Mouse (Mus musculus): ENCODE measurements around the gene Nrde2. TPM values are rescaled to one million over a fixed set of nuclear protein-coding genes. Genes with fewer than 3 reads are reported as not detected.

Nrde2 gene
- polyA plus RNA-seq, 1 experiment: 17.6 TPM

- Histone ChIP-seq H3K4me1 (ENCODE audit: control insufficient read depth, insufficient read depth, low read length) (no peaks in the 10 kb centered on the region), H3K27me3 (ENCODE audit: control insufficient read depth, insufficient read depth, low read length, poor library complexity, severe bottlenecking) (no peaks in the 10 kb centered on the region), H3K9me3 (replicated peaks; ENCODE audit: control insufficient read depth, insufficient read depth, low read length, poor library complexity, severe bottlenecking) (no peaks in the 10 kb centered on the region), H3K4me3 (ENCODE audit: low read depth, low read length) (no peak overlapping the region), H3K27ac (ENCODE audit: insufficient read depth, low read length) (no peak overlapping the region), H3K36me3 (ENCODE audit: control insufficient read depth, insufficient read depth, low read length, poor library complexity, severe bottlenecking) (peaks cover 30% of the 10 kb centered on the region), H3K9ac (ENCODE audit: low read depth, poor library complexity, severe bottlenecking) (no peak overlapping the region)
- TF ChIP-seq EP300 (IDR thresholded peaks at IDR 0.05; ENCODE audit: insufficient read depth, low read depth, low read length) (no peak), CTCF (IDR thresholded peaks at IDR 0.05; ENCODE audit: low read depth, low read length) (no peak), POLR2A (IDR thresholded peaks at IDR 0.05; ENCODE audit: insufficient read depth, low read length) (no peak)
Measured at GRCm38 (mm10) chr12:100201363-100201711, 41.9 kb upstream of the Nrde2 start.

- peak overlapping the region; percentile 82 for H3K4me3 ChIP-seq (ENCODE audit: low read depth, low read length)
Measured at GRCm38 (mm10) chr12:100200645-100201362, 41.4 kb upstream of the Nrde2 start.

GRCm38 (mm10) chr12:100199891-100200644 lies 40.6 kb upstream of the Nrde2 start:
- no peak overlapping the region for H3K27ac ChIP-seq (ENCODE audit: insufficient read depth, low read length)

More at GRCm38 (mm10) chr12:100200645-100201362, 41.4 kb upstream of the Nrde2 start:
- H3K36me3 ChIP-seq (ENCODE audit: control insufficient read depth, insufficient read depth, low read length, poor library complexity, severe bottlenecking): peaks cover 26% of the 10 kb centered on the region
- H3K9ac ChIP-seq (ENCODE audit: low read depth, poor library complexity, severe bottlenecking): peak overlapping the region; percentile 58
- no peaks in the 10 kb centered on the region for H3K9me3 ChIP-seq (replicated peaks; ENCODE audit: control insufficient read depth, insufficient read depth, low read length, poor library complexity, severe bottlenecking)
- no peak for TF ChIP-seq EP300 (IDR thresholded peaks at IDR 0.05; ENCODE audit: insufficient read depth, low read depth, low read length)
- TF ChIP-seq POLR2A (IDR thresholded peaks at IDR 0.05; ENCODE audit: insufficient read depth, low read length): no peak
- no peak for TF ChIP-seq CTCF (IDR thresholded peaks at IDR 0.05; ENCODE audit: low read depth, low read length)
- no peak overlapping the region for H3K27ac ChIP-seq (ENCODE audit: insufficient read depth, low read length)
- H3K27me3 ChIP-seq (ENCODE audit: control insufficient read depth, insufficient read depth, low read length, poor library complexity, severe bottlenecking): no peaks in the 10 kb centered on the region
- no peaks in the 10 kb centered on the region for H3K4me1 ChIP-seq (ENCODE audit: control insufficient read depth, insufficient read depth, low read length)

DNA sequence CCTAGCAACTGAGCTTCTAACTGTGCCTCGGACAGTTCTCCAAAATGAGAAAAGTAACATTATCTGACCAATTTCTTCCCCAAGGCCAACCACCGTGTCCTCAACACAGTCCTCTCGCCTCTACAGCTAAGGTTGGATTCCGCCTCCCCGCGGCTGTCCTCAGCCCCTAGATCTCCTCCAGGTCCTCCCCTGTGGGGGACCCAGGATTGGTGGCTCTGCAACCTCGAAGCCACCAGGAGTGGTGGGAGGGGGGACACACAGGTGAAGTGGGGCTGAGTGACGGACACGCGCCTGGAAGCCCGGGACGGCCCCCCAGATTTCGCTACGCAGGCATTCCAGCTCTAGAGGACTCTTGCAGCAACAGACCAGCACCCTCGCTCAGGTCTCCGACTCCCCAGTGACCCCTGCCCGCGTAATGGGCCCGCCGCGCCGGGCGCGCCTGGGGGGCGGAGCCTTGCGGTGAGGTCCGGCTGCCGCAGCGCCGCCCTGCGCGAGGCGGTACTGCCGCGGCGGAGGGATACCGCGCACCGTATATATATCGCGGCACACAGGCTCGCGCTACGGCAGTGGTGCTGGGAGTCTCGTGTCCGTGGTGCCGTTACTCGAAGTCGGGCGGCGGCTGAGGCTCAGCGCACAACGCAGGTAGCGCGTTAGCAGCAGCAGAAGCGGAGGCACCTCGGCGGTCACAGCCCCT lies 39.7 kb upstream of the Nrde2 start, which contains the start of gene Calm1:
Gene Calm1 (plus strand): TSS at position 469 of the 694 bp plus-strand sequence.
- Histone ChIP-seq H3K9me3 (replicated peaks; ENCODE audit: control insufficient read depth, insufficient read depth, low read length, poor library complexity, severe bottlenecking) (no peaks in the 10 kb centered on the region), H3K27ac (ENCODE audit: insufficient read depth, low read length) (no peak within 1 kb of the TSS), H3K4me1 (ENCODE audit: control insufficient read depth, insufficient read depth, low read length) (no peaks in the 10 kb centered on the region), H3K9ac (ENCODE audit: low read depth, poor library complexity, severe bottlenecking) (peak within 1 kb of the TSS; percentile 58), H3K27me3 (ENCODE audit: control insufficient read depth, insufficient read depth, low read length, poor library complexity, severe bottlenecking) (no peaks in the 10 kb centered on the region), H3K36me3 (ENCODE audit: control insufficient read depth, insufficient read depth, low read length, poor library complexity, severe bottlenecking) (peaks cover 11% of the 10 kb centered on the region), H3K4me3 (ENCODE audit: low read depth, low read length) (peak within 1 kb of the TSS; percentile 82)
- TF ChIP-seq CTCF (IDR thresholded peaks at IDR 0.05; ENCODE audit: low read depth, low read length) (no peak), POLR2A (IDR thresholded peaks at IDR 0.05; ENCODE audit: insufficient read depth, low read length) (peak; percentile 99), EP300 (IDR thresholded peaks at IDR 0.05; ENCODE audit: insufficient read depth, low read depth, low read length) (peak; percentile 89)

More at GRCm38 (mm10) chr12:100199891-100200644, 40.6 kb upstream of the Nrde2 start:
- Histone ChIP-seq H3K27me3 (ENCODE audit: control insufficient read depth, insufficient read depth, low read length, poor library complexity, severe bottlenecking) (no peaks in the 10 kb centered on the region), H3K4me1 (ENCODE audit: control insufficient read depth, insufficient read depth, low read length) (no peaks in the 10 kb centered on the region), H3K9me3 (replicated peaks; ENCODE audit: control insufficient read depth, insufficient read depth, low read length, poor library complexity, severe bottlenecking) (no peaks in the 10 kb centered on the region), H3K36me3 (ENCODE audit: control insufficient read depth, insufficient read depth, low read length, poor library complexity, severe bottlenecking) (peaks cover 19% of the 10 kb centered on the region), H3K9ac (ENCODE audit: low read depth, poor library complexity, severe bottlenecking) (peak overlapping the region; percentile 58), H3K4me3 (ENCODE audit: low read depth, low read length) (peak overlapping the region; percentile 82)
- TF ChIP-seq CTCF (IDR thresholded peaks at IDR 0.05; ENCODE audit: low read depth, low read length) (no peak), EP300 (IDR thresholded peaks at IDR 0.05; ENCODE audit: insufficient read depth, low read depth, low read length) (no peak), POLR2A (IDR thresholded peaks at IDR 0.05; ENCODE audit: insufficient read depth, low read length) (no peak)

- no peaks in the 10 kb centered on the region for H3K36me3 ChIP-seq (ENCODE audit: control insufficient read depth, insufficient read depth, low read length, poor library complexity, severe bottlenecking)
- no peaks in the 10 kb centered on the region for H3K9me3 ChIP-seq (replicated peaks; ENCODE audit: control insufficient read depth, insufficient read depth, low read length, poor library complexity, severe bottlenecking)
- TF ChIP-seq EP300 (IDR thresholded peaks at IDR 0.05; ENCODE audit: insufficient read depth, low read depth, low read length): no peak
- TF ChIP-seq CTCF (IDR thresholded peaks at IDR 0.05; ENCODE audit: low read depth, low read length): no peak
- TF ChIP-seq POLR2A (IDR thresholded peaks at IDR 0.05; ENCODE audit: insufficient read depth, low read length): no peak
- no peak overlapping the region for H3K27ac ChIP-seq (ENCODE audit: insufficient read depth, low read length)
- H3K4me3 ChIP-seq (ENCODE audit: low read depth, low read length): no peak overlapping the region
- no peaks in the 10 kb centered on the region for H3K27me3 ChIP-seq (ENCODE audit: control insufficient read depth, insufficient read depth, low read length, poor library complexity, severe bottlenecking)
- H3K4me1 ChIP-seq (ENCODE audit: control insufficient read depth, insufficient read depth, low read length): no peaks in the 10 kb centered on the region
- no peak overlapping the region for H3K9ac ChIP-seq (ENCODE audit: low read depth, poor library complexity, severe bottlenecking)
Measured at GRCm38 (mm10) chr12:100196786-100197185, 37.3 kb upstream of the Nrde2 start.
